Mouse (Mus musculus): ENCODE data around the gene Gclm. TPM values are rescaled to one million over a fixed set of nuclear protein-coding genes. Genes with fewer than 3 reads are reported as not detected.

Gene Gclm
- 123 and 140 TPM in 2 replicates for polyA plus RNA-seq (2011; ENCODE audit: insufficient read depth, insufficient read length, low read depth, missing spikeins)

- Histone ChIP-seq H3K27me3 (ENCODE audit: control insufficient read depth, insufficient read depth, low read length, poor library complexity, severe bottlenecking) (no peaks in the 10 kb centered on the region), H3K4me1 (ENCODE audit: control insufficient read depth, insufficient read depth, low read length) (peaks cover 2% of the 10 kb centered on the region), H3K9ac (ENCODE audit: low read depth, poor library complexity, severe bottlenecking) (peak within 1 kb of the TSS; percentile 99), H3K36me3 (ENCODE audit: control insufficient read depth, insufficient read depth, low read length, poor library complexity, severe bottlenecking) (no peaks in the 10 kb centered on the region), H3K27ac (ENCODE audit: insufficient read depth, low read length) (peak within 1 kb of the TSS; percentile 100), H3K4me3 (ENCODE audit: low read depth, low read length) (peak within 1 kb of the TSS; percentile 98), H3K9me3 (replicated peaks; ENCODE audit: control insufficient read depth, insufficient read depth, low read length, poor library complexity, severe bottlenecking) (no peaks in the 10 kb centered on the region)
- TF ChIP-seq CTCF (IDR thresholded peaks at IDR 0.05; ENCODE audit: low read depth, low read length) (peak; percentile 44), POLR2A (IDR thresholded peaks at IDR 0.05; ENCODE audit: insufficient read depth, low read length) (peak; percentile 74), EP300 (IDR thresholded peaks at IDR 0.05; ENCODE audit: insufficient read depth, low read depth, low read length) (peak; percentile 54; the same call in 1 of the 2 replicates)
These were observed at the start of gene Gclm for GRCm38 (mm10) chr3:122245215-122245877. Gclm (plus strand) TSS chr3:122245557.

- Histone ChIP-seq H3K27ac (ENCODE audit: insufficient read depth, low read length) (no peak overlapping the region), H3K4me3 (ENCODE audit: low read depth, low read length) (no peak overlapping the region), H3K9ac (ENCODE audit: low read depth, poor library complexity, severe bottlenecking) (no peak overlapping the region), H3K9me3 (replicated peaks; ENCODE audit: control insufficient read depth, insufficient read depth, low read length, poor library complexity, severe bottlenecking) (no peaks in the 10 kb centered on the region), H3K27me3 (ENCODE audit: control insufficient read depth, insufficient read depth, low read length, poor library complexity, severe bottlenecking) (no peaks in the 10 kb centered on the region), H3K36me3 (ENCODE audit: control insufficient read depth, insufficient read depth, low read length, poor library complexity, severe bottlenecking) (no peaks in the 10 kb centered on the region), H3K4me1 (ENCODE audit: control insufficient read depth, insufficient read depth, low read length) (no peaks in the 10 kb centered on the region)
- TF ChIP-seq POLR2A (IDR thresholded peaks at IDR 0.05; ENCODE audit: insufficient read depth, low read length) = no peak
- TF ChIP-seq CTCF (IDR thresholded peaks at IDR 0.05; ENCODE audit: low read depth, low read length) = no peak
- TF ChIP-seq EP300 (IDR thresholded peaks at IDR 0.05; ENCODE audit: insufficient read depth, low read depth, low read length) = no peak
These were observed 48.6 kb upstream of the Gclm start for GRCm38 (mm10) chr3:122196621-122197298.

GRCm38 (mm10) chr3:122198532-122198931 is 46.8 kb upstream of the Gclm start:
- no peak for TF ChIP-seq EP300 (IDR thresholded peaks at IDR 0.05; ENCODE audit: insufficient read depth, low read depth, low read length)
- no peak for TF ChIP-seq POLR2A (IDR thresholded peaks at IDR 0.05; ENCODE audit: insufficient read depth, low read length)
- TF ChIP-seq CTCF (IDR thresholded peaks at IDR 0.05; ENCODE audit: low read depth, low read length) = no peak
- H3K4me1 ChIP-seq (ENCODE audit: control insufficient read depth, insufficient read depth, low read length) = no peaks in the 10 kb centered on the region
- no peaks in the 10 kb centered on the region for H3K36me3 ChIP-seq (ENCODE audit: control insufficient read depth, insufficient read depth, low read length, poor library complexity, severe bottlenecking)
- no peaks in the 10 kb centered on the region for H3K27me3 ChIP-seq (ENCODE audit: control insufficient read depth, insufficient read depth, low read length, poor library complexity, severe bottlenecking)
- H3K4me3 ChIP-seq (ENCODE audit: low read depth, low read length) = no peak overlapping the region
- no peak overlapping the region for H3K9ac ChIP-seq (ENCODE audit: low read depth, poor library complexity, severe bottlenecking)
- H3K9me3 ChIP-seq (replicated peaks; ENCODE audit: control insufficient read depth, insufficient read depth, low read length, poor library complexity, severe bottlenecking) = no peaks in the 10 kb centered on the region
- no peak overlapping the region for H3K27ac ChIP-seq (ENCODE audit: insufficient read depth, low read length)

DNA sequence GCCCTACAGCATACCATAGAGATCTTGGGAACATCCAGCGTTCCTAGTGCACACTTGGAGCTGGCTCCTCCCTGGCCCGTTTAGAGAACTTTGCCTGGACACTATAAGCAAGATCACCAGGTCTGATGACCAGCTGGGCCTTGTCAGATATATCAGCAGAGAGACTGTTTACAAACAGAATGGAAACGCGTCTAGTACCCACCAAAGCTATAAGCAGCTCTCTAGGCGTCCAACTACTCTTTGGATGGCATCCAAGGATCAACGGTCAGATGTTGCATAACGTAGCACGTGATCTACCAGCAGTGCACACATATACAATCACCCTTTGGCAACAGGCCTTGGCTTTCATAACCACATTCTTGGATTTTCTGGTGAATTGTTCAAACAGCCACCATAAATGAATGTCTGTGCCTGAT is 46.4 kb upstream of the Gclm start:
- Histone ChIP-seq H3K4me1 (ENCODE audit: control insufficient read depth, insufficient read depth, low read length) (no peaks in the 10 kb centered on the region), H3K9me3 (replicated peaks; ENCODE audit: control insufficient read depth, insufficient read depth, low read length, poor library complexity, severe bottlenecking) (no peaks in the 10 kb centered on the region), H3K4me3 (ENCODE audit: low read depth, low read length) (no peak overlapping the region), H3K27ac (ENCODE audit: insufficient read depth, low read length) (no peak overlapping the region), H3K9ac (ENCODE audit: low read depth, poor library complexity, severe bottlenecking) (no peak overlapping the region), H3K36me3 (ENCODE audit: control insufficient read depth, insufficient read depth, low read length, poor library complexity, severe bottlenecking) (no peaks in the 10 kb centered on the region), H3K27me3 (ENCODE audit: control insufficient read depth, insufficient read depth, low read length, poor library complexity, severe bottlenecking) (no peaks in the 10 kb centered on the region)
- TF ChIP-seq CTCF (IDR thresholded peaks at IDR 0.05; ENCODE audit: low read depth, low read length) = no peak
- no peak for TF ChIP-seq EP300 (IDR thresholded peaks at IDR 0.05; ENCODE audit: insufficient read depth, low read depth, low read length)
- TF ChIP-seq POLR2A (IDR thresholded peaks at IDR 0.05; ENCODE audit: insufficient read depth, low read length) = no peak

DNA sequence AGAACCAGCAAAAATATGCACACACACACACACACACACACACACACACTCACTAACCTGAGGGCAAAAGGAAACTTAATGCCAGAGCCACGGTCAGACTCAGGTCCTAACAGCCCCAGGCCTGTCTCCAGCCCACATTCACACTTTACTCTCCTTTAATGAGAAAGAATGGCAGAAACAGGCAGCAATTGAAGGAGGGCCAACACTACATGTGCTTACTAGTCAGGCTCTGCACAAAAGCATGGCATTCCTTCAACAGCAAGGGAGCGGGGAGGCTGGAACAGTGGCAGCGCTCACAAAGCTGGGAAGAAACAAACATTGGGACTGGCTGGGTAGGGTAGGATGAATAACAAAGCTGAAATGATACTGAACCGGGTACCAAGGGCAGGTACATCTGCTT is 45.8 kb upstream of the Gclm start:
- no peak for TF ChIP-seq EP300 (IDR thresholded peaks at IDR 0.05; ENCODE audit: insufficient read depth, low read depth, low read length)
- TF ChIP-seq CTCF (IDR thresholded peaks at IDR 0.05; ENCODE audit: low read depth, low read length) = no peak
- no peak for TF ChIP-seq POLR2A (IDR thresholded peaks at IDR 0.05; ENCODE audit: insufficient read depth, low read length)
- H3K27me3 ChIP-seq (ENCODE audit: control insufficient read depth, insufficient read depth, low read length, poor library complexity, severe bottlenecking) = no peaks in the 10 kb centered on the region
- H3K9me3 ChIP-seq (replicated peaks; ENCODE audit: control insufficient read depth, insufficient read depth, low read length, poor library complexity, severe bottlenecking) = no peaks in the 10 kb centered on the region
- no peak overlapping the region for H3K9ac ChIP-seq (ENCODE audit: low read depth, poor library complexity, severe bottlenecking)
- H3K4me3 ChIP-seq (ENCODE audit: low read depth, low read length) = no peak overlapping the region
- H3K36me3 ChIP-seq (ENCODE audit: control insufficient read depth, insufficient read depth, low read length, poor library complexity, severe bottlenecking) = no peaks in the 10 kb centered on the region
- no peak overlapping the region for H3K27ac ChIP-seq (ENCODE audit: insufficient read depth, low read length)
- no peaks in the 10 kb centered on the region for H3K4me1 ChIP-seq (ENCODE audit: control insufficient read depth, insufficient read depth, low read length)

DNA sequence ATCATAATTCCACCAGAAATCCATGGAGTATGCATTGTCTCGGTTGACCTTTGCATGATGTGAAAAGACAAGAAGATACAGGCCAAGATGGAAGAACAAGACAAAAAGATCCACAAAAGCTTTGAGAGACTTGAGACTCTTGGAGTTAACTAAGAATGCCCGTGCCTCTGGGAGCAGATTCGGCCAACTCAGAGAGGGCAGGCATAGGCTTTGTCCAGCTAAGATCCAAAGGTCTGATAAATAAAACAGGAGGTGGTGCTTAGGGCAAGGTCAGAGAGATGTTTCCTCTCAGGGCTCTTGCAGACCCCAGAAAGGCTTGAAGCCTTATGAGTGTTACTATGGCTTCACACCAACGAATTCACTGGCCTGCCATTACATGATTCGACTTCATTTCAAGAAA is 45.3 kb upstream of the Gclm start:
- Histone ChIP-seq H3K9ac (ENCODE audit: low read depth, poor library complexity, severe bottlenecking) (no peak overlapping the region), H3K36me3 (ENCODE audit: control insufficient read depth, insufficient read depth, low read length, poor library complexity, severe bottlenecking) (no peaks in the 10 kb centered on the region), H3K9me3 (replicated peaks; ENCODE audit: control insufficient read depth, insufficient read depth, low read length, poor library complexity, severe bottlenecking) (no peaks in the 10 kb centered on the region), H3K4me3 (ENCODE audit: low read depth, low read length) (no peak overlapping the region), H3K4me1 (ENCODE audit: control insufficient read depth, insufficient read depth, low read length) (no peaks in the 10 kb centered on the region), H3K27ac (ENCODE audit: insufficient read depth, low read length) (no peak overlapping the region), H3K27me3 (ENCODE audit: control insufficient read depth, insufficient read depth, low read length, poor library complexity, severe bottlenecking) (no peaks in the 10 kb centered on the region)
- TF ChIP-seq POLR2A (IDR thresholded peaks at IDR 0.05; ENCODE audit: insufficient read depth, low read length) (no peak), CTCF (IDR thresholded peaks at IDR 0.05; ENCODE audit: low read depth, low read length) (no peak), EP300 (IDR thresholded peaks at IDR 0.05; ENCODE audit: insufficient read depth, low read depth, low read length) (no peak)
